Mouse (Mus musculus) heart, postnatal 36 days (tissue): ENCODE measurements at regions not wholly inside any gene's neighbourhood (a gene's known extent, or its start where the extent isn't known, plus 50 kb on each side); places are given as distances from the start of the nearest gene placed in this dataset.

Source experiments
- DNase-seq, 2 experiments: peaks; one replicate each; pipeline ENCODE4 v3.0.0; 2021 to 2022
- intact Hi-C: fragments of 180-260 bp; cut with DNase I; formaldehyde crosslinking; loops from one replicate; pipeline ENCODE4 v1.15.1; 2025

DNA sequence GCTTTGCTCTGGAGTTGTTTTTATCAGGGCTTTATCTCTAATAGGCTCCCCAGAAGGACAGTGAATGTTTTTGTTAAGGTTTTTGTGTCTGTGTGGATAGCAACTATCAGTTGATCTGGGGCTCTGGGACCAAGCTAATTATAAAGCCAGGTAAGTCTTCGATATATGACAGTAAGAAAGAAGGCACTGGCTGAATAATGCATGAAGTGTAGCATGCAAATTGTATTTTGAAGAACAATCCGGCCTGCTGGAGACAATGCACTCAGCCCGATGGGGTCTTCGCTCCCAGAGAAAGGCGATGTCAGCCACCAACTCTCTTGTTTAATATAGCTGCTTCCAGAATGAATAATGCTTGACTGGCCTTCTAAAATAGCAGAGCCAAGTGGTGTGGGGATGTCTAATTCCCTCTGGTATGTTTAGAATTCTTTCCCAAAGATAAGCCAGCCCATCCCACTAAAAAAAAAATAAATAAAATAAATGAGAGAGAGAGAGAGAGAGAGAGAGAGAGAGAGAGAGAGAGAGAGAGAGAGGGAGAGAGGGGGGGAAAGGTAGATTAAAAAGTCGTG is 68.6 kb downstream of the Dad1 start:
- intact Hi-C loops, result no loop called here
- DNase-seq, result no peak

DNA sequence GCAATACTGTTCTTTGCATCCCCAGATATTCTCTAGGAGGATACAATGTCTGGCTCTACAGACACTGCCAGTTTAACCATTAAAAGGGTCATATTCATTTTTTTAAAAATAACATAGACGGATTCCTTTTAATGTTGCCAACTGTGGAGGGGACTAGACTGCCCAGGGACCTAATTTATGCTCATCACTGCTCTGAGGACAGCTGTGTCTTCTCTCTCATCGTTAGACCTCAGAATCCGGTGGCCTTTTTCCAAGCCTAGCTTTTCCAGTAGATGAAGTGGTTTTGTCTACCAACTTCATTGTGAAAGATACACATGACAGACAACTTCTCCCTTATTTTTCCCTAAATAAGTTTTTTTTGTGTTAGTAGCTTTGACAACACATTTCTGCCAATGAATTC is 70.0 kb downstream of the Dad1 start:
- DNase-seq, result no peak

DNA sequence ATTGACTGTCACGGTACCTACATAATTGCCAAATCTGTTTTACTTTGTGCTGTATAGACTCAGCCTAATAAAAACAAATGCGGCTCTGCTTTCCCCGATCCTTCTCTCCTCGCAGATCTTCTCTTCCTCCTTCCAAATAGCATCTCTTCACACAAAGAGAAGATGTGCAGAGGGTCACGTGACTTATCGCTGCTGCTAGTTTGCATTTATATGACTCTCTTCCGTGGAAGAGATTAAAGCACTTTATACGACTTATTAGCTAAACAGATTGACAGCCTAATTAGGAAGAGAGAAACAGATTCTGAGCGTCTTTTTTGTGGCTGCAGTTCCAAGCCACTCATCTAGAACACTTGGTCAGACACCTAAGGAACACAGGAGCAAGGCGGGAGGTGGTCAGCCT is 71.1 kb downstream of the Dad1 start:
- no peak for DNase-seq
- intact Hi-C loops, result no loop called here

More for the DNA sequence above, 70.0 kb downstream of the Dad1 start:
- intact Hi-C loops, result no loop called here

DNA sequence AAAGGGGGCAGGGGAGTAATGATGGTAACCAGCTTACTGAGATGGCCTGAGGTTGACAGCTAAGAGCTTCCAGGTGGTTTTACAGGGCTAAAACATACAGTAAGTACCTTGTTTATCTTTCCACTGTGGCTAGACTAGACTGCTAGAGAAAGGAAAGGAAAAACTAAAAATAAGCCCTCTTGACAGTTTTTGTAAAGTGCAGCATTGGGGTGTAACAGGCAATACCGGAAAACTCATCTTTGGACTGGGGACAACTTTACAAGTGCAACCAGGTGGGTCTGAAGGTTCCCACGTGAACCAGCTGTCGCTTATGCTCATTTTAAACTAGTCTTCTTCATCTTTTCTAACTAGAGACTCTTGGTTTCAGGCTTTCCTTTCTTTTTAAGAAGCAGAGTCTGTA is 72.6 kb downstream of the Dad1 start:
- intact Hi-C loops, result no loop called here
- DNase-seq, result no peak

DNA sequence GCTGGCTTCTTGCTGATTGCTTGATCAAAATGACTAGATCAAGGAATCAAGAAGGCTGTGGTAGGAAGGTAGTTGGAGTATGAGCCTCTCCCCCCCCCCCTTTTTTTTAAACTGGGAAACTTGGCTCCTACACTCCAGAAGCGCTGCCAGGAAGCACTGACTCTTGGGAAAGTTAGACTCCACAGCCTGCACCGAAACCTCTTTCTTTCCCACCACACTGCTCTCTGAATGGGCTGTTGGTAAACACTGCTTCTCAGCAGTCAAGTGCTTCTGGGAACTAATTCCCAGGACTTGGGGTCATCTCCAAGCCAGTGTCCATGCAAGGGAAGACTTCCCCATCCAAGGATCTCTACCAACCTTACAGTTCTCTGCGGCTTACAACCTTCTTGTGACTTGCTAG is 73.2 kb downstream of the Dad1 start:
- DNase-seq, result no peak
- intact Hi-C loops, result no loop called here

DNA sequence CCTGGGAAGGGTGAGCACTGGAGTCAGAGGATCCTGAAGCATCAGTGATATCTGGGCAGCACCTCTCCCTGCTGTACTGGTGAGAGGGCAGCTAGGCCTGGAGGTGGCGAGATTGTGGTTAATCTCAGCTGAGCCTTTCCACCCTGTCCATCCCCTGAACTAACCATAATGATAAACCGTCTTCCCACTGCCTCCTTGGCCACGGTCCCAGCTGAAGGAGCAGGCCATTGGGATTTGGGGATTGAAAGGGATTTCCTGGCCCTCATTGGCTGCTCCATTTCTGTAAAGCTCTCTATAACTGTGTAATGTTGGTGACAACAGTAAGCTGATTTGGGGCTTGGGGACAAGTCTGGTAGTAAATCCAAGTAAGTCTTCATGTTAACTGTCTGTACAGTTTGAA is 73.6 kb downstream of the Dad1 start:
- no peak for DNase-seq
- intact Hi-C loops, result no loop called here

DNA sequence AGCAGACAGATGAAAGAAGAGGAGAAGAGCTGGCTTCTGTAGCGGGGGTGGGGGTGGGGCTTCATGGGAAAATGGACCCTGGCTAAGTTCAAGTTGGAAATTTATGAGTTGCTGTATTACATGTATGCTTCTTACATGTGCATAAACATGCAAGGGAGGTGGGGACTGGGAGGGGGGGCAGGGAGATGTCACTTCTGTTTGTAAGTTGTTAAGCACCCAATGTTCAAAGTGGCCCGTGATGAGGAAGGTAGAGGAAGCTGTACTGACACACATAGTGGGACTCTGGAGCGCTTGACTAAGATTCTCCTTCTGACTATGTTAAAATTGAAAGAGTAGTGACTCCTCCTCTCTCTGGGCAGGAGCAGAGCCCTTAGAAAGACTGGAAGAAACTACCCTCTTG is 75.0 kb downstream of the Dad1 start:
- intact Hi-C loops, result no loop called here

DNA sequence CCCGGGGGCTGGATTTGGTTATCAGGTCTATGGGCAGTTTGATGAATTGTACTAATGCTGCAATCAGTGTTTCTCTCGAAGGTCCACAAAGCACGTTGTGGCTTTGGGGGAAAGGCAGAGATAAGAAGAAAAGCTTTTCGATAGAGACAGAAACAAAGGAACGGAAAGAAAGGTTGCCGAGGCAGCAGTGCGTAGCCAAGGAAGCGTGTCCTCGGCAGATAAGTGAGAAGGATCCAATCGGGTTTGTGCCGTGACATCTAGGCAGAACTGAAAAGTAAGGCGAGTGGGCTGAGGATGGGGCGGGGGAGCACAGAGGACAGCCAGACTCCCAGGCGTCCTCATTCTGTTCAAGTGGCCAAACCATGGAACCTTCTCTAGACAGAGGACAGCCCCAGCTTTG is 77.4 kb downstream of the Dad1 start:
- intact Hi-C loops, result no loop called here
- DNase-seq, result no peak

More for the DNA sequence above, 75.0 kb downstream of the Dad1 start:
- no peak for DNase-seq

DNA sequence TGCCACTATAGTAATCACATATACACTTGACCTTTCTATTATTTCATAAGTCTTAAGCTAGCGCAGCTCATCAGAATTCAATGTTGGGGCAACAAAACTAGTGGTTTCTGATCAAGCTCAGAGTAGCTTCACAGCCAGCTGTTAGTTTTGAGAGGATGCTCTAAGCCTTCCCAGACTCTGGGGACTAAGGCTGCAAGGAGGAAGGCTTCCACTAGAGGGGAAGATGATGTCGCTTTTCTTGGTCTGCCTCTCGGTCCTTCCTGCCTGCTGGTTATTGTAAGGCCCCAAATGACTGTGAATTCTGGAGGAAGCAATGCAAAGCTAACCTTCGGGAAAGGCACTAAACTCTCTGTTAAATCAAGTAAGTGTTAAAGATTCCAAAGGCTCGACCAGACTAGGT is 78.4 kb downstream of the Dad1 start:
- DNase-seq, result no peak
- intact Hi-C loops, result no loop called here

DNA sequence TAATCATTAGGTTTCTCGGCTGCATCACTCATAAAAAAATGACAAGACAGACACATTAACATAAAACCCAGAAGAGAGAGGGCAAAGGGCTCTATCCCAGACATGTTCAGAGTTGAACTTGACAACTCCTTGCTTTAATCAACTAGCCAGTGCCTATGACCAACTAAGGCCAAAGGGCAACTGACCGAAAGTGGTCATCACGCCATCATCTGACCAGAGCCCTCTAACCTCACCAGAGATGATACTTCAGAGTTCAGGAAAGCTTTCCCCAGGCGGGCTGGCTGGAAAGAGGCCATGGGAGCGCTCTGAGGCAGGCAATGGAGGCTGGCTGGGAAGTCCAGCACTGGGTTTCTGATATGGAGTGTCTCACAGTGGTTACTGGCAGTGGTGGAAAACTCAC is 80.6 kb downstream of the Dad1 start:
- intact Hi-C loops, result no loop called here

DNA sequence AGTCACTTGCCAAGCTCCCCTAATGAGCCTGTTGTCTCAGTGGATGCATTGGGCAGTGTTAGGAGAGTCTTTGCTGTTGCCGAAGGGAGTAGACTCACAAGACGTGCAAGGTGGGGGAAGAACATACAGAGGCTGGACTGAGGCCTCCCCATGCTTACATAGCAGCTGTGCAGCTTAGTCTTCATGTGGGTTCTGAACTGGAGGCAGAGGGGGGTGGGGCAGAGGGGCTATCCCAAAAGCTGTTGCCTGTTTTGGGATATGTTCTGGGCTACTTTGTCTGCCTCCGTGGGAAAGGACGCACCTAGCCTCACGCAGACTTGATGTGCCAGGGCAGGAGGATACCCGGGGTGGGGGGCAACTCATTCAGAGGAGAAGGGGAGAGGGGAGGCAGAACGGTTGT is 84.7 kb downstream of the Dad1 start:
- intact Hi-C loops, result no loop called here
- no peak for DNase-seq

More for the DNA sequence above, 80.6 kb downstream of the Dad1 start:
- DNase-seq, result no peak

DNA sequence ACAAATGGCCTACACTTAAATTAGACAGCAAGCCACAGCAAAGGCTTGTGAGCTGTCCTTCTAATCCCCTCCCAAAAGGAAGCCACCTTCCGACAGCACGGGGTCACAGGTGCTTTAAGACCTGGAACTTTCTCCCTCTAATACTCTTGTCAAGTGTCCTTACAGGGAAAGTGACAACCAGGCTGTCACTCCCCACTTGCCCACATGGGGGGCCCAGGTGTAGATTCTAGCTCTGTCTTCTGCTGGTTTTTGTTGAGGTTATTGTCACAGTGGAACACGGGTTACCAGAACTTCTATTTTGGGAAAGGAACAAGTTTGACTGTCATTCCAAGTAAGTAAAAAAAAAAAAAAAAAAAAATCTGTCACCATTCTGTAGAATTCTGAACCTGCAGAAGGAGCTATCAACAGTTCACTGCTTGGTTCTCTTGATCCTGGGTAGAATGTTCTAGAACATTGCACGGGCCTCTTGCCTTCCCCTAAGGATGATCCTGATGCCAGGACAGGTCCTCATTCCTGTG is 85.4 kb downstream of the Dad1 start:
- DNase-seq, result no peak
- intact Hi-C loops, result no loop called here

DNA sequence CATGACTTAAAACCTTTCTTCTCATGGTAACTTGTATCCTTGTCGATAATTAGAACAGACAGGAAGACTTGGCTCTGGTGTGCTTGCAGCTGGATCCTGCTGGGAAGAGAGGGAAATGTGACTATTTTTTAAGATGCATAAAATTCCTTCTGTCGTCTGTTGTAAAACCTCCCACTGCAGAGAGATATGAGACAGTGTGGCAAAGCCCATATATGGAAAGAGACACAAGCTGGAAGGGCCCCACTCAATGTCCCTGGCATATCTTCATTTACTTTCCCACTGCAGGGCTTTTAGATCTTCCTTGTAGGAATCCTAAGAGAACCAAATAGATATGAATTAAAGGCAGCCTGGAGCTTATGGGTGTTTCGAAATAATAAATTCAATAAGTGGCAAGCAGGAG is 87.8 kb downstream of the Dad1 start:
- intact Hi-C loops, result no loop called here
- no peak for DNase-seq

DNA sequence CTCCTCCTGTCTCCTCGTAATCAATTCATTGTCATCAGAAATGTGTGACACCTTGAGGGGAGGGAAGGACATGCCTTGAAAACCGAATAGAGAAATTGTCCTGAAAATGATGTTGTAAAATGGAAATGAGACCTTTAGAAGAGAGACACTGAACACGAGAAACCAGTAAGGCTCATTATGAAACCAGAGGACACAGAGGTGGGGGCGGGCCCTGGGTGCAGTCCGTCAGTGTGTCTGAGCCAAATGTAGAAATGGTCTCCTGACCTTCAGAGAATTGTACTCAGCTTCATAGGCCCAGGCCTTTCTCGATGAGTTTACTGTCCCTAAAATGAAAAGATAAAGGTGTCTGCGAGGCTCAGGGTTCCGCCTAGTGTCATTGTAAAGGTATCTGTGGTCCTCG is 89.0 kb downstream of the Dad1 start:
- intact Hi-C loops, result no loop called here
- DNase-seq, result no peak

DNA sequence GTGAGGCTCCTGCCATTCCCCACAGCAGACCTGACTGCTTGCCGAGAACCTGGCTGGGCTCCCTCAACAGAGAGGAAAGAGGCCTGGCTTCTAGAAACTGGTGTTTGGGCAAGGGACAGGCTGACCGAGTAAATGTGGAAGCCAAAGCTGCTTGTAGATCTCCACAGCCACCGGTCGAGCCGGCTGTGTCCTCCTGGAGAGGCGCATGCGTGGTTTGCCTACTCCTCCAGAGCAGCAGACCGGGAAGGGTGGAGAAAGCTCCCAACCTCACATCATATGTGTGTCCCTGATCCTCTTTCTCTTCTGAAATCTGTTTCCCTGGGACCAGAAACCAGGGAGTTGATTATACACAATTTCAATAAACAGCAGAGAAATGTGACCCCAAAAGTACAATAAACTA is 92.0 kb downstream of the Dad1 start:
- DNase-seq, result no peak
- intact Hi-C loops, result no loop called here

DNA sequence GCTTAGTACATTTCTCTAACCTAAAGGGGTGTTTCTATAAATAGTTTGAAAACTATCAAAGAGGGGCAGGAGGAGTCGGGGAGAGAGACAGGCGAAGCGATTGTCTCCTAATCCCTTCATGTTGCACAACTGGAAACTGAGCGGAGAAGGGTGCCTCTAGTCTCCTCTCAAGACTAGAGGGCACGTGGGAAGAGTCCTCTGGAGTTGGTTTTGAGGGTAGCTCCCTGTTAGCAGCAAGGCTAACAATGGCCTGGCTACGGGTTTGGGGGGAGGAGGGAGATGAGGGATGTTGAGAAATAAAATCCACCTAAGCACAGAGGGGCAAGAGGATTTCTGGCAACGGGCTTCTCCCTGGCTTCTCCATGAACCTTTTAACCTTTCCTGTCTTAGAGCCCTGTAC is 92.7 kb downstream of the Dad1 start:
- intact Hi-C loops, result no loop called here
- no peak for DNase-seq

DNA sequence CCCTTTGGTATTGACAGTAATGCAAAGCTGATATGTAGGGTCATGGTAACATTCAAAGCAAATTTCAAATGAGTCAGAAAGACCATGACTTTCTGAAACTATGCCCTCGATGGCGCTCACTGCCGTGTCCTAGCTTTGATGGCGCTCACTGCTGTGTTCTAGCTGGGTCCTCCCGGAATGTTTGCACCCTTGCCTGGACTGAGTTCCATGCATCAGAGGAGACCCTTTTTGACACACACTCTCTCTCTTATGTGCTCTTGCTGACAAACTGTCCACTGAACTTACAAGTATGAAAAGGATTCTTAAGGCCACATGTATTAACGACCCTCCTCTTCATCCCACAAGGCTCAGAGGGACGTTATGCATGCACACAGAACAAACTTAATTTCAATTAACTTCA is 94.1 kb downstream of the Dad1 start:
- intact Hi-C loops, result loop anchor here (5.0 kb wide), 1 partner anchor 38 kb away; no protein-coding TSS in a partner anchor
- no peak for DNase-seq

DNA sequence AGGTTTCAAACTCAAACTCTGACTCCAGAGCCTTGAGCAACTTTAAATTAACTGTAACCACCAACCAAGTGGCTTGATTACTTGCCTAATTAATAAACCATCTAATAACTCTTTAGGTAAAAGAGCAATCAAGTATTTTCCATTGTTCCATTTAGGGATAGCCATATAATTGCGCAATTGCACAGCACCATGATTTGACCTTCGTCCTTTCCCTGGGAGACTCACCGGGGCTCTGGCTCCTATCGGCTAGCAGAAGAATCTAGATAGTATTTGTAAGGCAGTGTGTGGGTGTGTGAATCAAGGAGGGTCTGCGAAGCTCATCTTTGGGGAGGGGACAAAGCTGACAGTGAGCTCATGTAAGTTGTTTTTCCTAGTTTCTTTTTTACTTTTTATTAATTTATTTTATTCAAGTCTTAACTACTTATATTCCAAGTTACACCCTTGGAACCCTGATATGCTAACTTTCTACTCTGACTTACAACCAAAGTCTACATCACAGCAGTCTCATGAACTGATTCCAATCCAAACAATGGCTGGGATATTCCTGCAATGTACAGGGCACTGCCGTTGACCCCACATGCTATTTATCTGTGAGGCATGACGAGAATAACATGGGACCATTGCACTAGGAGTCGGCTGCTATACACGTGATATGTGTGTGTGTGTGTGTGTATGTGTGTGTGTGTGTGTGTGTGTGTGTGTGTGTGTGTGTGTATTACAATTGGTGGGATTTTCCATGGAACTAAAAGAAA is 95.5 kb downstream of the Dad1 start:
- intact Hi-C loops, result loop anchor here (5.0 kb wide), 1 partner anchor 36 kb away; no protein-coding TSS in a partner anchor
- DNase-seq, result no peak

DNA sequence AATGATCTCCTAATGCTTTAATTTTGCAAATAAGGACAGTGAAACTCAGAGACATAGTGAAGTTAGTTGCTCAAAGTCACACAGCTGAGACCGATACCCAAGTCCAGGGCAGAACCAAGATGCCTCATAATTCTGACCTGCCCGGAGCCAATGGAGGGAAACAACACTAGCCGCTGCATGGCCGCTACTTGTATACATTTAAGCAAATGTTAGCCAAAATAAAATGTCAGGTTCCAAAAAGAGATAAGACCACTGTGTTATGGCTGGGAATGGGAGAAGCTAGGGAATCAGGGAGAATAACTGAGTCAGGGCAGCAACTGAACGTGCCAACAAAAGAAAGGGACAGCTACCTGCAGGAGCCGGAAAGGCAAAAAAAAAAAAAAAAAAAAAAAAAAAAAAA is 97.4 kb downstream of the Dad1 start:
- no peak for DNase-seq
- intact Hi-C loops, result loop anchor here (5.0 kb wide), 1 partner anchor 34 kb away; no protein-coding TSS in a partner anchor

DNA sequence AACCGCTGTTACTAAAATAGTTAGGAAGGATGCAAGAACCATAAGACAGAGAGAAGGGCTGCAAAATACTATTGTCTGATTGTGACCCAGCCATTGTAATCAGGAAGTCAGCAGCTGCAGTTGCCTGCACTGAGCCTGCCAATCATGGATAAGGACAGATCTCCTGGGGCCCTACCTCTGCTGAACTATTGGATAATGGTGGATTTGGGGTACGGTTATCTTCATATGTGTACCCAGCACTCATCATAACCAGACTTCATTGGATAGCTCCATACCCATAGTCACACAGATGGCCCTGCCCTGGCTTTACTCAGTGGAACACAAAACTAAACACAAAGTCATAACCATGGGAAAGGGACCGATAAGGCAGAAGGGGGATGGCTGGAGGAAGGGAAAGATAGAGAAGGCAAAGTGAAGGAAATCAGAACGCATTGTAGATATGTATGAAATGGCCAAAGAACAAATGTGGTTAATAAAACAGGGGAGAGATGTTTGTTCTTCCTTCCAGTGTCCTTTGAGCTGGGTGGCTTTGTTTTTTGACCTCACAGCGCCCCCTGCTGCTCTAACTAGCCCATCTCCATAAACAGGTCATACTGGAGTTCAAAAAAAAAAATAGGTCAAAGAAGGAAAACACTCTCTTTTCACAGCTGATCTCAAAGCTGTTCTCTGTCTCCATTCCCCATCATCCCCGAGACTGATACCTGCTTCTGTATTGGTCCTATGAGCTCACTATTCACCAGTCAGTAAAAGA is 101.2 kb downstream of the Dad1 start:
- intact Hi-C loops, result loop anchor here (1.0 to 2.0 kb wide), 3 partner anchors 44 to 272 kb away; no protein-coding TSS in a partner anchor
- DNase-seq, result peak; percentile 73 to 82

DNA sequence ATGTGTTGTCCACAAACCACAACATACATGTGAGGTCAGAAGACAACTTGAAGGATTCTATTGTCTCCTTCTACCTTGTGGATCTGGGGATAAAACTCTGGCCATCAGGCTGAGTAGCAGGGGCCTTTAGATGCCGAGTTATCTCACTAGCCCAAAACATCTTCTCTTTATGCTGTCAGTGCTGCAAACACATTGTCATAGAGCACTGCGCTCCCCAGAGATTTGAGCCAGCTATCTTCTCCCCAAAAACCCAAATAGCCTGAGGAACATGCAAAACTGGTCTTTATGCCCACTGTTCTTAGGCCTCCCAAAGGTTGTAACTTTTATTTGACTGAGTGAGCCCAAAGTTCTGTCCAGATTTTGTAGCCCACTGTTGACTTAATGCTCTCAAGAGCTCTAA is 102.0 kb downstream of the Dad1 start:
- no peak for DNase-seq
- intact Hi-C loops, result loop anchor here (2.0 kb wide), 2 partner anchors 43 to 271 kb away; no protein-coding TSS in a partner anchor
